Mouse (Mus musculus): ENCODE results near the gene Tmem156.

Tmem156 gene

DNA sequence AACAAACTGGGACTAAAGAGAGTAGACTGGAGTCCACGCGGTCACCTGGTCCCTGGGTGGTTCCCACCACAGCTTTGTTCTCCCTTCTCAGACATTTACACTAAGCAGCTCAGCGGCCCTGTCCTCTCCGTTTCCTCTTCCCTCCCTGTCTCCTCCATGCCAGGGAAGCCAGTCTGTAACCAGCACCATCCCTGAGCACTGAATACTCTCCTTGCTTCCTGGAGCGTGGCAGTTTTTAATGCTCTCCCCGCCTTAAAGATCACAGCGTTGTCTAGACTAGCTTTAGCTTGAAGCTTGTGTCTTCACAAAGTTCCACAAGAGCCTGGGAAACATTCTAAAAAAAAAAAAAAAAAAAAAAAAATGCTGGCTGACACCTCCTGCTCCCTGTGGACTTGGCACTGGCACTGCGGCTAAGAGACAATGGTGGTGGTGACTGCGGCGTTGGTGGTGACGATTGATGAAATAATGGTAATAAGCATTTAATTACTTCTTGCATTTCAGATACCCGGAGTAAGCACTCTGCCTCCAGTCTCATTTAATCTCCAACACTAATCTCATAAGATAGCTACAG, 44.6 kb downstream of the Tmem156 start:
- CTCF ChIA-PET: interaction anchor here (0.6 kb wide), 1 partner anchor 357 kb away, joined by 5 read pairs; no protein-coding TSS in a partner anchor

DNA sequence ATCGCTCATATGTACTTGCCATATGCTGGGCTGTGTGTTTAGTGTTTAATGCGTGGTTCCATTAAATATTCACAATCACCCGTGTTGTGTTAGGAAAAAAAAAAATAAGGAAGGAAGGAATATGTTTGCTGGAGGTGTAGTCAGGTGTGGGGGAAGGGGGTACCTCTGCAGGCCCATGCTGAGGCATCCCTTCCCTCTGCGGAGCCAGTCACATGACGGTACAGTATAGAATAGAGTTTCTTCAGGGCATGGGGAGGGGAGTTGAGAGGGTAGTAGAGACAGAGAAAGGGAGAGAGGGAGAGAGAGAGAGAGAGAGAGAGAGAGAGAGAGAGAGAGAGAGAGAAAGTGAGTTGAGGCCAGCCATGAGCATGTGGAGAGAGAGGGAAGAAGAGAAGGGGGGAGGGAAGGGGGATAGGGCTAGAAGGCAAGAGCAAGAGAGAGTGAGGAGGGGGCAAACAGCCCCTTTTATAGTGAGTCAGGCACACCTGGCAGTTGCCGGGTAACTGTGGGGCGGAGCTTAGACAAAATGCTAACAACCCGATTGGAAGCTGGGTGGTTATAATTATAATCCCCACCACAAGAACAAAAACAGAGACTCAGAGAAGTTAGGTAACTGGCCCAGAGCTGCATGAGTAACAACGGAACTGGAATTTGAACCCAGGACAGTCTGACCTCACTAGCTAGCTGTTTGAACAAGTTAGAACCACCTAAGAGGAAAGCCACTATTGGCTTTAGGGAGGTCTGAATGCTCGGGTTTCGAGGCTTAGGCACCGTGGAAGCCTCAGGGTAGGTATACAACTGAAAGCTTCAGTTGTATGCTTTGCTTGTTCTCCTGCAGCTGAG, 45.3 kb downstream of the Tmem156 start:
- CTCF ChIA-PET: interaction anchor here (0.6 kb wide), 1 partner anchor 356 kb away, joined by 5 read pairs; no protein-coding TSS in a partner anchor

DNA sequence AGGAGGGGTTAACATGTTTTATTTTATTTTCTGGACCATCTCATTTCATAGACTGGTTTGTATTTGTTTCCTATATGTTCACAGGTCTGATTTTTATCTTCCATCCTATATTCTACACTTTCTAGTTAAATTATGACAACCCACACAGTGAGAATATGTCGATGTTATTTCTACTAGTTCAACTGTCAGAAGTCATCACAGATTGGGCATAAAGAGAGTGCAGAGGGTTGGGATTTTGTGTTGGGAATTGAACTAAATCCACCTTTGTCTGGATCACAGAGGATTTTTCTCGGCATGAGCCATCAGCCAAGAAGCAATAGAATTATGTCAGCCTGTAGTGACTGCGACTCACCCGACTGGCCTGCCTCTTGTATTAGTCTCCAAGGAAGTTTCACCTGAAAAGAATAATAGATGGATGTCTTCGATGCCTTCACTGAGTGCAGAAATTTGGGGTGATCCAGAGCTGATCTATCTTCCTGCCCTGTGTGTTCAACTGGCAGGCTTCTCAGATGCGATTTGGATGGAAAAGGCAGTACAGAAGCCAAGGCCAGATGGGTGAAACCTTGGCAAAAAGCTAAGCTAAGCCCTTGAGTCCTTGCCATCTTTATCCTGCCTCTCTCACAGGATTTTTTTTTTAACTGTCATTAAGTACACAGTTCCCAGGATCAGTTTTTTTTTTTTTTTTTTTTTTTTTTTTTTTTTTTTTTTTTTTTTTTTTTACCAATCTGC, 46.1 kb downstream of the Tmem156 start:
- CTCF ChIA-PET: no interaction called here

DNA sequence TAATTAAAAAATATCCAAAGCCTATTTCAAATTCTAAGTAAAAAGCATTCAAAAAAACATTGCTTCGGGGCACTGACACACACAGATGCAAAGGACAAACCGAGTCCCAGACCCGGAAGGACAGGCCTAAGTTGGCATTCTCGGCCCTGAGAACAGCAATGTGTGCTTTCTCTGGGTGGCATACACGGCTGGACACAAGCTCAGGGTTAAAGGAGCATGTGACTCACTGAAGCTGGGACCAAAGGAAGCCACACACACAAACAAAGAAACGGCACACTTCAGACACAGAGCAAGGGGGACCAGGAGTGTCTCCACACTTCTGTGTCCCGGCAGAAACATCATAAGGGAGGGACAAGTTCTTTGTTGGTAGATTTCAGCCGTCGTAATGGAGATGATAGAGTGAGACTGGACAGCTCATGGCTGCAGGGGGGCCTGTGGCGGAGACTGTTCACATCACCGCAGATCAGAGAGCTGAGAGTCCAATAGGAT, 48.5 kb downstream of the Tmem156 start:
- CTCF ChIA-PET: no interaction called here

DNA sequence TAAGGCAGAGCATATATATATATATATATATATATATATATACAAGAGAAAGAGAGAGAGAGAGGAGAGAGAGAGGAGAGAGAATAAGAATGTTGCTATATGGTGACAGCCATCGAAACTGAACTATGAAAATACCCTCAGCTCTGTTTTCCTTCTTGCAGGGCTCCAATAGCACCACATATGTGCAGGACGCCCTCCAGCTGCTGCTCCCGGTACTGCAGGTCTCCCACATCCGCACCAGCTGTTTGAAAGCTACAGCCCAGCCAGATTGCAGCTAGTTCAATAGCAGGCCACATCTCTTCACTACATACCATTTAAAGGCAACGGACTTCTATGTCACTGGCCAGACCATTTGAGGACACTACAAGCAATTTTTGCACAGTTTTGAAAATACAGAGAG, 51.5 kb downstream of the Tmem156 start:
- CTCF ChIA-PET: interaction anchor here (1.3 kb wide), 1 partner anchor 10 kb away, joined by 3 read pairs; no protein-coding TSS in a partner anchor

DNA sequence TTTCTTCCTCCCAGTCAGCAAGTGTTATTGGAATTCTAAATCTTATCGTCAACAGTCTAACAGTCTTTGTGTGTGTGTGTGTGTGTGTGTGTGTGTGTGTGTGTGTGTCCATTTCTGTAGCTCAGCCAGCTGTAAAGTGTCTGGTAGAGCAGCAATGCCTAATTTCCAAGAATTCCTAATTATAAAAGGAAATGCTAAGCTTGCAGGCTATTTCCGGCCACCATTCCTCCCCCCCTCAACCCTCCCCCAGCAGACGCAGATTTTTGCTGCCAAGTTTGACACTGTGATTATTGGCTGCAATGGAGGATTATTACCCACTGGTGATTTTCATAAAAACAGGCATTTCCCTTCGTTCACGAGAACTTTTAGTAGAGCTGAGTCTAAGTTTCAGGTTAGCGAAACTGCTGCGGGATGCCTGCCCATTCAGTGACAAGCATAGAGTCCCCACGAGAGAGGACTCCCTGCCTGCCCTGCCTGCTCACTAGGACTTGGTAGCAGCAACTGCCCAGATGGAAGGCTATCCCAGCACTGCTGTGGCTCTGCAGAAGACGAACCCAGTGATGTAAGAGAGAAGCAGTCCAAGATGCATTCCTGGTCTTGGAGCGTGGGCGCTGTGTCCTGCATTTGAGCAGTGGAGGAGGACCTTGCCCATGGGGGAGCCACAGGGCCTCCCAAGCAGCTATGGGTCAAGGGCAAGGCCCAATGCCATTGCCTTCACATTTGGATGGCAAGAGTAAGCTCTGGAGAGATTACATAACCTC, 52.9 kb downstream of the Tmem156 start:
- CTCF ChIA-PET: interaction anchor here (0.5 to 1.3 kb wide), 2 partner anchors 9 to 36 kb away, joined by 3 read pairs; no protein-coding TSS in a partner anchor

DNA sequence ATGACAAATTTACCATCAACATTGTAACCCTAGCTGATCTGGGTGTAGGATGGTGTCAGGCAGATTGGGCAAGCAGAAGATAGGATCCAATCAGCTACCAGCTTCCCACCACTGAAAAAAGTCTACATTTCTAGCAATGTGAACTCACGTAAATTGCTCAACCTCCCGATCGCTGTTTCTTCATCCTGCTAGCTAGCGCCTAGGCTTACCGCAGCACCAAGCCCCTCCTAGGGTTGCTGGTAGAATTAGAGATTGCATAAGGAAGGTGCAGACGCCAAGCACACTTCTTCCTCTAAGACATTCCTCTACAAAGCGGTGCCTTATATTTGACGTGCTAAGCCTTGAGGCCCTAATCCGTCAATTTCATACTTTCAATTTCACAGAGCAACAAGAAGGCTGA, 53.6 kb downstream of the Tmem156 start:
- CTCF ChIA-PET: no interaction called here

DNA sequence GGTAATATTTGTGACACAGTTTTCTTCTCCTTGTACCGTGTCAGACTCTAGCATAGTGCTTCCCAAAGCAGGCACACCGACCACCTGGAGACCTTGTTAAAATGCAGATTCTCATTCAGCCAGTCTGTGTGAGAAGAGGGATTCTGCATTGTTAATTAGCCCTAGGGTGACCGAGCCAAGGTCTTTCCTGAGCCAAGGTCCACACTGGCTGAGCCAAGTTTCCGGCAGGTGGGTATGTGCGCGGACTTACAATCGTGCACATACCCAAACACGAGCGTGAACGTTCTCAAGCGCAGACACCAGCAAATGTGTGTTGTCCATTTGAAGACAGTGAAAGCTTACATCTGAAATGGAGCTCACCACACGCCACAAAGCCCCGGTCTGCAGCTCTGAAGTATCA, 55.3 kb downstream of the Tmem156 start:
- CTCF ChIA-PET: no interaction called here

DNA sequence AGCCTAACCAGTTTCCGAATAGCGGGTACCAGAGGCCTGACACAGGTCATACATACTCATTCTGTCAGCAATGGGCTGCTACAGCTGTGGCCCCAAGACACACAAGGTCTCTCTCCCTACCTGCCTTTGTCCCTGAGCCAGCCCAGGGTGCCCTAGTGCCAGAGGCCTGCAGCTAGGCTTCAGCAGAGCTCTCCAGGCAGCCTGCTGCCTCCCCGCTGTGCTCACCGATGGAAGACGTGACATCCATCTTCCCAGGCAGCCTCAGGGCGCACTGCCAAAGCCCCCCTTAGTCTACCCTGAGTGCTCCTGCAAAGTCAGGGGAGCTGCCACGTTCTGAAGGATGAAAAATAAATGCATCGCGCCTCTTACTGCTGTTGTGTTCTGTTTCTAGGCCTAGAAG, 63.9 kb downstream of the Tmem156 start:
- CTCF ChIA-PET: no interaction called here

DNA sequence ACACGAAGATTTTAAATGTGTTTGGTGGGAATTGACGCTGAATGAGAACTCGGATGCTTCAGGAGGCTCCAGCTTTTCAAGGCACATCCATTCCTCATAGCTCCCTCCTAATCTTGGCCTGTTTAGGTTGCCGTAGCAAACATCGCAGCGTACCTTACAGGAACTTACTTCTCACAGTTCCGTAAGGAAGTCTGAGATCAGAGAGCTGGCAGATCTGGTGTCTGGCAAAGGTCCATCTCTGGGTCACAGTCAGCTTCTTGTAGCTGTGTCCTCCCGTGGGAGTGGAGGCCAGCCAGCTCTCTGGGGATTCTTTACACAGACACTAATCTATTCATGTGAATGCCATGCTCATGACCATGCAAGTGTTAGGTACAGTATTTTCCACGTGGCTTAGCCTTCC, 65.2 kb downstream of the Tmem156 start:
- CTCF ChIA-PET: no interaction called here

DNA sequence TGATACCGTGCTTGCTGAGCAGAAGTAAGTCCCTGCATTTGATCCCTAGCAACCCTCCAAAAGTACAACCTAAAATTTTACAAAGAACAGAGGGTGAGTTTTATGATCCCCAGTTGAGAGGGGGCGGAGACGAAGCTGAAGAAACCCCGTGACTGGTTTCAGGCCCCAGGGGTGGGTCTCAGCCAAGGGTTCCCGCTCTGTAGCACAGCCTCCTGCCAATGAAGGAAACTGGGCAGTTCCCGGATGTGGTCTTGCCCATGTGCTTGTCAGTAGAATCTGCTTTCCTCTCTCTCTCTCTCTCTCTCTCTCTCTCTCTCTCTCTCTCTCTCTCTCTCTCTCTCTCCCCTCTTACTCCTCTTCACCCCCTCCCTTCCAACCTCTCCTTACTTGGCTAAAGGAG, 66.0 kb downstream of the Tmem156 start:
- CTCF ChIA-PET: interaction anchor here (0.5 to 1.1 kb wide), 2 partner anchors 80 to 216 kb away, joined by 4 to 8 read pairs; no protein-coding TSS in a partner anchor

DNA sequence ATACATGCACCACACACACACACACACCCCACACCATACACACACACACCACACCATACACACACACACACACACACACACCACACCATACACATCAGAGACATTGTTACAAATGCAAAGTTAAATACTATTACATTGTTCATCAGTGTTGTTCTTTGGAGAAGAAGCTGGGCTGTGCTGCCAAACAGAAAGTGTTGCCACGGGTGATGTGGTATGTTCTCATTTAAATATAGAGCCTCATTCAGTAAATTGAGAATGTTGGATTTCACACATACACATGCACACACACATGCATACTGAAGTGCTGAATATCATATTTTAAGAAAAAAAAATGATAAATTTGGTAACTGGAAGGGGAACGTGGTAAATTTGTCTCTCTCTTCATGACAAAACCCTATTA, 67.3 kb downstream of the Tmem156 start:
- CTCF ChIA-PET: interaction anchor here (1.0 to 1.1 kb wide), 2 partner anchors 63 to 215 kb away, joined by 4 to 5 read pairs; no protein-coding TSS in a partner anchor

DNA sequence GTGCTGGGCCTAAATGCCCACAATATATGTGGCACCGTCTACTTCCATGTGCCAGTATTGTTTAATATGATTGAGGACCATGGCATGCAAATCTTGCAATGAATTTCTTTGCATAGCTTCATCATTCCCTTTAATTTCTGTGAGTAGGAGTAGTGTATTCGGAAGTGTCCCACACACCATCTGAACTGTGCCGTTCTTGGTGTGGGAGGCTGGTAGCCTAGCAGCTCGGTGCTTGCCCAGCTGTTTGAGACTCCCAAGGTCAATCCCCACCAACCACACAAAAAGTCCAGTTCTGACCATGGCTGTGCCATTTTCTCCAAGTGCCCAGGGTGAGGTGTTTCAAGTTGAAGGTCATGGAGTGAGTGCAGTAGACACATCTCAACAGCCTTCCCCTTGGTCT, 69.9 kb downstream of the Tmem156 start:
- CTCF ChIA-PET: interaction anchor here (0.6 kb wide), 1 partner anchor 18 kb away, joined by 3 read pairs; no protein-coding TSS in a partner anchor

DNA sequence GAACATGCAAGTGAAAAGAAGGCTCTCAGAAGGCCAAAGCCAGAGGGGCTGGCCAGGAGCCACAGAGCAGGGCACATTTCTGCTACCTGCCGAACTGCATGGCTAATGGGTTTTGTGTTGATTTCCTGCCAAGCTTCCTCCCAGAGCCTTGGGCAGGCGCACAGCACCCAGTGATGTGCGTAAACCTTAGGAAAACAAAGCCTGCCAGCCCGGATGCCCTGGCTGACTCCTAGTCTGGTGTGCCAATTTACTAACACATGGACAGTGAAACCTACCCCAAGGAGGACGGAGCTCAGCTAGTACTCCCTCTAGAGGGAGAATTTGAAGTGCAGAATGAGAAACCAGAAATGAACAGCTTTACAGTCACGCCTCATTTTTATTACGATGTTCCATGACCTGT, 72.1 kb downstream of the Tmem156 start:
- CTCF ChIA-PET: interaction anchor here (0.5 kb wide), 1 partner anchor 639 kb away, joined by 7 read pairs; no protein-coding TSS in a partner anchor

DNA sequence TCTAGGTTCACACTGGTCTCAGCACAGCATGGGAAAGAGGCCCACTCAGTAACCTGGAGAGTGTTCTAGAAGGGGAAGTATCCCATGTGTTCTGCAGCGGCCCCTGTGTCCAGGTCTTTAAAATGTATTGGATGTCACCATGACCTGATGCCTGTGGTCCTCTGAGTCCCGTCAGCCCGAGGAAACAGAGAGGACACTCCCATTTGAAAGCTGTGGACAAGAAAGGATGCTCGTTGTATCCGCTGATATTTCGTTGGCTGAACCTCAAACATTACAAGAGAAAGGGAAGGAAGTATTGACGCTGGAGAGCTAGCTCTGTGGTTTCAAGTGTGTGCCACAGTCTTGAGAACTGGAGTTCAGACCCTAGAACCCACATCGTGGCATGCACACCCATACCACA, 72.8 kb downstream of the Tmem156 start:
- CTCF ChIA-PET: interaction anchor here (0.6 kb wide), 1 partner anchor 10 kb away, joined by 14 read pairs; no protein-coding TSS in a partner anchor

DNA sequence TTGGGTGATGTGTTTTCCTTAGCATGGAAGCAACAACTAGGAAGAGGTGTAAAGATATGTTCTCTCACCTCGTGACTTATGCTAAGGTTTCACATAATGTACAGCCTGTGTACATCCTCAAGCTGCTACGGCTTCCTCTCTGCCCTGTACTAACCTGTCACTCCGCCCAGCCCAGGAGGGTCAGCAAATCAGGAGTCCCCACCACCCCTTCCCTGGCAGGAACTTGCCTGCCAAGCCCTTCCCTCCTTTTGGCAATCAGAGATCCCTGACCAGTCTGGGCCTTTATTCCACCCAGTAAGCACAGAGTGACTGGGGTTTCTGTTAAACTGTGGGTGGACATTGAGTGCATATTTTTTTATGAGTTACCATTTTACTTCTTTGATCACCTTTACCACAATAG, 76.4 kb downstream of the Tmem156 start:
- CTCF ChIA-PET: no interaction called here

DNA sequence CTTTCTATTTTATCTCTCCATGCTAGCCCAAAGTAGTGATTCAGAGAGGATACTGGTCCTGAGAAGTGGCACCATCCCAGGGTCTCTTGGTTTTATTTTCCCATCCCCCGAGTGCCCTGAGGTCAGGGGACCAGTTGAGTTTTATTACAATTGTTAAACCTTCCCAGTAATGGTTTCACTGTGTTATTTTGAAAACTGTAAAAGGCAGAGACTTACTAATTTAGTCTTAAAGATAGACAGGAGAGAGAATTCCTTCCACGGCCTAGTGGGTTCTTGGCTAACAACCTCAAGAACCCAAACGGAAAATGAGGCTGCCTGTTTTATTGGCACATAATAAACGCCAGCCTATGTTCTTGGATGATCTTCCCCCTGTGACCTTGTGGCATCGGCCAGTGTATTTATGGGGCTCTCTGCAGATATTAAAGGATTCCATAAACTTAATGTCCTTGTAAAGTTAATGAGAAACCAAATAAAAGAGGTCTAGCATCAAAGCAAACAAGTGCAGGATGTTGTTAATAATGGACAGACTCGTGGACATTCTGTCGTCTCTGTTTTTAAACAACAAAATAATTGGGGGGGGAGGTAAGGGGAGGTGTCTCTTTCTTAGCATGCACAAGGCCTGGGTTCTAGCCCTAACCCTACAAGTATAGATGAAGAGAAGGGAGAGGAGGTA, 79.9 kb downstream of the Tmem156 start:
- CTCF ChIA-PET: no interaction called here

DNA sequence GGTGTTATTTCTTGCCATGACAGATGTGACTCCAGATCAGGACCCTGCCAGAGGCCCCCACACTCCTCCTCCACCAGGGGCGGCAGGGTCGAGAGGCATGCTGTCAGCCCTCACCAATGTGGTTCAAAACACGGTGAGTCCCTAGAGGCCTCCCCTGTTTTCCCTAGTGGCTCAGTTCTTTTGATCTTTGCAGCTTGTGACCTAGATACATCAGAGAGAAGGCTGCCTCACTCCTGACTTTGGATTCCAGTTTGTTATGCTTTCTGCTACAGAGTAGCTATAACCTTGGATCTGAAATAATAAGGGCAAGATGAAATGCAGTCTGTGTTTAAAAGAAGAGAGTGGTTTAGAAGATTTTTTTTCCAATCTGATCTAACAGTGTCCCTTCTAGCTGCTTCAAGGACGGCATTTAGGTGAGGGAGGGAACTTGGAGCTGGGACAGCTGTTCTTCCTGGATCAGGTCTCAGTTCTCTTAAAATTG, 85.9 kb downstream of the Tmem156 start:
- CTCF ChIA-PET: no interaction called here

DNA sequence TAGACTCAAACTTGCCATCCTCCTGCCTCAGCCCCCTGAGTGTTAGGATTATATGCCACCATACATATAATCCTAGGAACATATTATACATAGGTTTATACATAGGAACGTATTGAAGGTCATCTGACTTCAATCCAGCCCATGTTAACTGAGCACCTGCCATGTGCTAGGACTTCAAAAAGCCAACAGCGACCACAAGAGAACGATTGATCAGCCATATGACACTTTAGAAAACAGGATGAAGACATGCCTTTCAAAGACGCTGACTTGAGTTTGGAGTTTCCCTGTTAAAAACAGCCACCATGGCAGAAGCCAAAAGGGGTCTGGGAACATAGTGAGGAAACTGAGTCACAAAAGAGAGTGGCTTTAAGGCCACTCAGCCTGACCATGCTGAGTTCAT, 86.7 kb downstream of the Tmem156 start:
- CTCF ChIA-PET: no interaction called here
